Mouse (Mus musculus) neural tube, embryonic 14.5 days (tissue): ENCODE measurements around the gene Adamtsl2. TPM values are rescaled to one million over a fixed set of nuclear protein-coding genes. Genes with fewer than 3 reads are reported as not detected.

Source experiments
- ATAC-seq: fragments of 200-750 bp; cut with Nextera tagmentation; 2 replicates; pipeline ENCODE4 v1.8.0; 2017; ENCODE audit warnings: low read depth, mild to moderate bottlenecking, moderate TSS enrichment, moderate library complexity
- H3K27ac ChIP-seq: fragments of 300-500 bp; sonication (generic); 2 replicates; pipeline ENCODE4 v1.5.1; 2014; ENCODE audit warnings: low read depth, mild to moderate bottlenecking, control low read depth, low read length, moderate library complexity, mixed read lengths
- H3K27me3 ChIP-seq: fragments of 300-500 bp; sonication (generic); 2 replicates; pipeline ENCODE4 v1.6.1; 2014; ENCODE audit warnings: low read length; ENCODE audit not compliant: control insufficient read depth, insufficient read depth
- H3K36me3 ChIP-seq: fragments of 300-500 bp; sonication (generic); 2 replicates; pipeline ENCODE4 v1.6.1; 2014; ENCODE audit warnings: low read length, mixed read lengths; ENCODE audit not compliant: control insufficient read depth, insufficient read depth
- H3K4me1 ChIP-seq: fragments of 300-500 bp; sonication (generic); 2 replicates; pipeline ENCODE4 v1.6.1; 2014; ENCODE audit warnings: low read length; ENCODE audit not compliant: control insufficient read depth, insufficient read depth
- H3K4me2 ChIP-seq: fragments of 300-500 bp; sonication (generic); 2 replicates; pipeline ENCODE4 v1.6.1; 2014; ENCODE audit warnings: mild to moderate bottlenecking, low read depth, low read length, control low read depth
- H3K4me3 ChIP-seq: fragments of 300-500 bp; sonication (generic); 2 replicates; pipeline ENCODE4 v1.5.1; 2014; ENCODE audit warnings: low read depth, low read length, control low read depth, mixed read lengths
- H3K9ac ChIP-seq: fragments of 300-500 bp; sonication (generic); replicated peaks from 2 replicates; pipeline ENCODE4 v1.6.1; 2014; ENCODE audit warnings: low read depth, mild to moderate bottlenecking, control low read depth, low read length, mixed read lengths
- H3K9me3 ChIP-seq: fragments of 300-500 bp; sonication (generic); 2 replicates; pipeline ENCODE4 v1.6.1; 2016; ENCODE audit warnings: low read length; ENCODE audit not compliant: control insufficient read depth
- WGBS: fragments of 180-500 bp; shearing (Covaris S2); extraction: QIAGEN DNeasy Blood & Tissue Kit; methylation state at CpG from one replicate; pipeline ENCODE4 v1.1.7; 2014; 5-methylcytosine and 5-hydroxymethylcytosine counted together
- polyA plus RNA-seq: library from polyadenylated mRNA; unstranded; fragments of >200 nt; fragmentation: Nextera tagmentation; extraction: Ambion mirVana; gene quantifications from 2 replicates; pipeline ENCODE4 v1.2.1, GENCODE M21; 2014

The Adamtsl2 gene
- polyA plus RNA-seq, 1 experiment from 2014 or later: 5.9 TPM

DNA sequence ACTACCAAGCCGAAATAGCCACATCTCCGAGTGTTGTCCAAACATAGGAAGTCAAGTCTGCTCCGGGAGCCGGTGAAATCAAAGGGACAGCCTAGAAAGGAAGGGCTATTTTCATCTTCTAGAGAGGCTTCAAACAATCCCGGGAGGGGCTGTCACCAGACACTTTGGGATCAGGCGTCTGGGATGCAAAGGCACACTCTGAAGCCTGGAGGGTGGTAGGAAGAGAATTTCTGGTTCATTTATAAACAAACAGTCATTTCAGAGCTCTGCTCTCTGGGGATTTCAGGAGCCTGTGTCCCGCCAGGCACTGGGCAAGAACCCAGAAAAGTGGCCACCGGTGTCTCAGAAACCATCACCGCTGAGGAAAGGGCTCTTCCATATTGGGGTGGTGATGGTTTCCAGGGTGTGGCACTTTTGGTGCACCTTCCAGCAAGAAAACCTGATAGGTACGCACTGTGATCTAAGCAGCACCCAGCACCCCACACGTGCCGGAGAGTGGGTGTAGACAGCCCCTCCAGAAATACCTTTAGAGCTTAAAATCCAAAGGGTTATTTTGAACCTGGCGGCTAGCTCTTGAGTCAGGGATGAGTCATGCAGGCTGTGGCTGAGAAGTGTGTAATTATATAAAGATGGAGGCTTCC is 17.3 kb downstream of the Adamtsl2 start:
- Histone ChIP-seq H3K27me3 (no peaks in the 10 kb centered on the region), H3K4me3 (no peak overlapping the region), H3K9ac (no peak overlapping the region), H3K36me3 (no peaks in the 10 kb centered on the region), H3K9me3 (no peaks in the 10 kb centered on the region), H3K4me2 (no peak overlapping the region), H3K4me1 (peaks cover 11% of the 10 kb centered on the region), H3K27ac (no peak overlapping the region)
- ATAC-seq: no peak
- WGBS: 65% methylated on average over 13 of the region's 13 CpGs

DNA sequence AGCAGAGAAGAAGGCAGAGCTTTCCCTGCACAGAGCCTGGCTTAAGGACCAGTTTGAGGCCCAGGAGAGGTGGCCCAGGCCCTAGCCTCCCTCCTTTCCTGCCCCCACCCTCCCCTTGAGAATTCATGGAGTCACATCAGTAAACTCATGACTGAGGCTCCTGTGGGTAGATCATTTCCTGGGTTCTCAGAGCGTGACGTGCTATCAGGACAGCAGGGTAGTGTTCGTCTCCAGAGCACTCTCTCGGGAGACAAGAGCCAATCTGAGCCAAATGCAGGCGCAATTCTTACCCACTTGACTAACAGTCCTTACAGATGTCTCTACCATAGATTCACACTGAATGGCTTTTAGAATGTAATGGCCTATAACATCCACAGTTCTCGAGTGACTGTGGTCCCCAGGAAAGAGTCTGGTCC is 18.1 kb downstream of the Adamtsl2 start:
- Histone ChIP-seq H3K27me3 (no peaks in the 10 kb centered on the region), H3K36me3 (no peaks in the 10 kb centered on the region), H3K9me3 (no peaks in the 10 kb centered on the region), H3K27ac (peak overlapping the region; percentile 16; the same call in 1 of the 2 replicates), H3K9ac (no peak overlapping the region), H3K4me3 (no peak overlapping the region), H3K4me1 (peaks cover 11% of the 10 kb centered on the region), H3K4me2 (no peak overlapping the region)
- WGBS: 31% methylated on average over 6 of the region's 6 CpGs
- ATAC-seq: peak; percentile 76

DNA sequence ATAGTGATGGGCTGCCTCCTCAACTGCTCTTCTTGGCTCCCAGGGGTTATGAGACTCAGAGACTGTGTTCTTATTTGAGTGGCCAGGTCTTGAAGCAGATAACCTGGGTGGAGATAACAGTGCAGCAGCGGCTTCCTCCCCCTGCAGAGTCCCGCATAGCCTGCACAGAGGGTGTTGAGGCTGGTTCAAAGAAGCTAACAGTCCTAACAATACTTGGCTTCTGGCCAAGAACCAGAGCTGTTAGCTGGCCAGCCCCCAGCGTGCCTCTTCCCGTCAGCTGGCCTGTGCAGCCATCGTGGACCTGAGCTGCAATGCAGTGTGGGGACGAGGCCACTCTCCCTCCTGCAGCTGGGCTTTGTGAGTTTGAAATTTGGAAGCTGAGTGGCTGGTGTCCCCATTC is 18.6 kb downstream of the Adamtsl2 start:
- Histone ChIP-seq H3K9me3 (no peaks in the 10 kb centered on the region), H3K27ac (peak overlapping the region; percentile 16), H3K4me2 (no peak overlapping the region), H3K4me1 (peaks cover 11% of the 10 kb centered on the region), H3K36me3 (no peaks in the 10 kb centered on the region), H3K27me3 (no peaks in the 10 kb centered on the region), H3K9ac (no peak overlapping the region), H3K4me3 (no peak overlapping the region)
- ATAC-seq: peak; percentile 70
- 10% methylated on average over 6 of the region's 6 CpGs for WGBS

DNA sequence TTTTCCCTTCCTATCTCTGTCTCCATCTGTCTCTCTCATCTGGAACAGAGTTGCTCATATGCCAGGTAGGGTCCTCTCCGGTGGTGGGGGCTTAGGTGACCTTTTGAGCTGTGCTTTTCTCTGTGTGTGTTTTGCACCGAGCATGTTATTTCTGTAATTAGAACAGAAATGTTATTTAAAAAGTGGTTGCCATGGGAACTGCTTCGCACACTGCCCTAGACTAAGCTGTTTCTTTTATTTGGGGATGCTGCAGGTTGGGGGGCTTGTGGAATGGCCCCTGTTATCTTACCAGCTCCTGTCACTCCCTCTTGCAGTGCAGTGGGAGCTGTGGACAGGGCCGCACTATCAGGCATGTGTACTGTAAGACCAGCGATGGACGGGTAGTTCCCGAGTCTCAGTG is 24.4 kb downstream of the Adamtsl2 start:
- Histone ChIP-seq H3K36me3 (no peaks in the 10 kb centered on the region), H3K27me3 (no peaks in the 10 kb centered on the region), H3K9me3 (no peaks in the 10 kb centered on the region), H3K4me2 (no peak overlapping the region), H3K27ac (no peak overlapping the region), H3K4me1 (no peaks in the 10 kb centered on the region), H3K9ac (no peak overlapping the region), H3K4me3 (no peak overlapping the region)
- WGBS: 60% methylated on average over 7 of the region's 7 CpGs
- ATAC-seq: no peak

GRCm38 (mm10) chr2:27106816-27107215 is 27.6 kb downstream of the Adamtsl2 start:
- no peaks in the 10 kb centered on the region for H3K9me3 ChIP-seq
- no peaks in the 10 kb centered on the region for H3K36me3 ChIP-seq
- H3K27me3 ChIP-seq: no peaks in the 10 kb centered on the region
- H3K4me2 ChIP-seq: no peak overlapping the region
- H3K9ac ChIP-seq: no peak overlapping the region
- H3K27ac ChIP-seq: no peak overlapping the region
- H3K4me3 ChIP-seq: no peak overlapping the region
- no peaks in the 10 kb centered on the region for H3K4me1 ChIP-seq
- ATAC-seq: no peak
- WGBS: 62% methylated on average over 3 of the region's 3 CpGs

GRCm38 (mm10) chr2:27108144-27108543 is 29.0 kb downstream of the Adamtsl2 start:
- no peak overlapping the region for H3K4me3 ChIP-seq
- no peaks in the 10 kb centered on the region for H3K4me1 ChIP-seq
- no peak for ATAC-seq
- H3K9ac ChIP-seq: no peak overlapping the region
- no peaks in the 10 kb centered on the region for H3K36me3 ChIP-seq
- H3K9me3 ChIP-seq: no peaks in the 10 kb centered on the region
- no peak overlapping the region for H3K4me2 ChIP-seq
- 76% methylated on average over 2 of the region's 2 CpGs for WGBS
- H3K27me3 ChIP-seq: no peaks in the 10 kb centered on the region
- H3K27ac ChIP-seq: no peak overlapping the region

GRCm38 (mm10) chr2:27109052-27109451 is 29.9 kb downstream of the Adamtsl2 start:
- ATAC-seq: no peak
- H3K27me3 ChIP-seq: no peaks in the 10 kb centered on the region
- H3K9ac ChIP-seq: no peak overlapping the region
- no peak overlapping the region for H3K4me3 ChIP-seq
- H3K36me3 ChIP-seq: no peaks in the 10 kb centered on the region
- H3K27ac ChIP-seq: no peak overlapping the region
- H3K4me1 ChIP-seq: no peaks in the 10 kb centered on the region
- 71% methylated on average over 5 of the region's 5 CpGs for WGBS
- H3K4me2 ChIP-seq: no peak overlapping the region
- no peaks in the 10 kb centered on the region for H3K9me3 ChIP-seq

- WGBS: 80% methylated on average over 20 of the region's 20 CpGs
- H3K27me3 ChIP-seq: no peaks in the 10 kb centered on the region
- no peak overlapping the region for H3K9ac ChIP-seq
- no peaks in the 10 kb centered on the region for H3K9me3 ChIP-seq
- no peaks in the 10 kb centered on the region for H3K4me1 ChIP-seq
- no peak overlapping the region for H3K4me3 ChIP-seq
- no peak overlapping the region for H3K4me2 ChIP-seq
- no peaks in the 10 kb centered on the region for H3K36me3 ChIP-seq
- no peak for ATAC-seq
- no peak overlapping the region for H3K27ac ChIP-seq
Measured at GRCm38 (mm10) chr2:27112585-27112984, 33.4 kb downstream of the Adamtsl2 start.

- Histone ChIP-seq H3K9me3 (no peaks in the 10 kb centered on the region), H3K27ac (no peak overlapping the region), H3K36me3 (no peaks in the 10 kb centered on the region), H3K9ac (no peak overlapping the region), H3K4me1 (no peaks in the 10 kb centered on the region), H3K4me3 (no peak overlapping the region), H3K27me3 (no peaks in the 10 kb centered on the region), H3K4me2 (no peak overlapping the region)
- no peak for ATAC-seq
- WGBS: 93% methylated on average over 10 of the region's 10 CpGs
Measured at GRCm38 (mm10) chr2:27114169-27114568, 35.0 kb downstream of the Adamtsl2 start.
